Mouse (Mus musculus) monocyte, adult 5-6 weeks (primary cell): ENCODE data around the gene Ehf. TPM values are rescaled to one million over a fixed set of nuclear protein-coding genes. Genes with fewer than 3 reads are reported as not detected.

Experiments
- ATAC-seq: fragments of 153-309, 156-312 bp; replicated peaks from 2 replicates; pipeline ENCODE4 v1.8.0; 2017; ENCODE audit warnings: mild to moderate bottlenecking; ENCODE audit not compliant: low TSS enrichment, insufficient number of reproducible peaks, severe bottlenecking, poor library complexity, low FRiP score
- total RNA-seq: library from RNA; stranded (forward); fragments of 200-1000, 200-491, 200-594 nt; gene quantifications from 3 replicates; pipeline ENCODE4 v1.2.3, GENCODE M21; 2017

Gene Ehf
- total RNA-seq, 1 experiment from 2014 or later, result 1.1 TPM

GRCm38 (mm10) chr2:103270556-103271160, 32.4 kb downstream of the Ehf start:
- ATAC-seq, result no peak

- ATAC-seq, result no peak
Observed at GRCm38 (mm10) chr2:103239086-103239485, 64.0 kb downstream of the Ehf start.

GRCm38 (mm10) chr2:103226781-103227180, 76.3 kb downstream of the Ehf start:
- no peak for ATAC-seq

GRCm38 (mm10) chr2:103220871-103221270, 82.2 kb downstream of the Ehf start:
- no peak for ATAC-seq

- no peak for ATAC-seq
Observed at GRCm38 (mm10) chr2:103218323-103218722, 84.8 kb downstream of the Ehf start.

- no peak for ATAC-seq
Observed at GRCm38 (mm10) chr2:103215801-103216200, 87.3 kb downstream of the Ehf start.

GRCm38 (mm10) chr2:103214861-103215260, 88.2 kb downstream of the Ehf start:
- no peak for ATAC-seq

- no peak for ATAC-seq
Observed at GRCm38 (mm10) chr2:103213547-103213946, 89.5 kb downstream of the Ehf start.

Other genes starting within 250 kb of the Ehf start
- gene Pdhx, start 229.8 kb downstream of the Ehf start, total RNA-seq, result 15.2 to 24.7 TPM (median 16.6 TPM) in 3 replicates
- gene Apip, start 229.6 kb downstream of the Ehf start, total RNA-seq, result 10.3 to 18.7 TPM (median 12.1 TPM) in 3 replicates
- gene Elf5, start 108.4 kb upstream of the Ehf start, total RNA-seq, result not detected in 3 replicates
- gene Cat, start 181.9 kb upstream of the Ehf start, total RNA-seq, result 79.1 to 135 TPM (median 82.4 TPM) in 3 replicates